Mouse (Mus musculus) forebrain, embryonic 11.5 days (tissue): ENCODE data around the gene Zmiz1. TPM values are rescaled to one million over a fixed set of nuclear protein-coding genes. Genes with fewer than 3 reads are reported as not detected.
A peak's percentile ranks its signal among the peaks of the same experiment; 100 is the strongest.

Experiments
- ATAC-seq: fragments of 200-750 bp; cut with Nextera tagmentation; replicated peaks from 2 replicates; pipeline ENCODE4 v1.8.0; 2017; ENCODE audit warnings: moderate TSS enrichment; ENCODE audit not compliant: low FRiP score
- DNase-seq: peaks from one replicate; pipeline ENCODE4 v3.0.0-alpha.2; 2017; ENCODE audit warnings: low spot score
- H3K27ac ChIP-seq: fragments of 300-500 bp; sonication (generic); 2 replicates; pipeline ENCODE4 v1.5.1; 2014; ENCODE audit warnings: low read depth, low read length
- H3K27me3 ChIP-seq: fragments of 300-500 bp; sonication (generic); 2 replicates; pipeline ENCODE4 v1.6.1; 2014; ENCODE audit warnings: mild to moderate bottlenecking, low read length, mixed read lengths; ENCODE audit not compliant: control insufficient read depth, insufficient read depth
- H3K36me3 ChIP-seq: fragments of 300-500 bp; sonication (generic); 2 replicates; pipeline ENCODE4 v1.6.1; 2014; ENCODE audit warnings: mild to moderate bottlenecking, low read length, moderate library complexity, mixed read lengths; ENCODE audit not compliant: control insufficient read depth, insufficient read depth
- H3K4me1 ChIP-seq: fragments of 300-500 bp; sonication (generic); replicated peaks from 2 replicates; pipeline ENCODE4 v1.6.1; 2014; ENCODE audit warnings: low read length, mixed read lengths; ENCODE audit not compliant: control insufficient read depth, insufficient read depth
- H3K4me2 ChIP-seq: fragments of 300-500 bp; sonication (generic); 2 replicates; pipeline ENCODE4 v1.6.1; 2014; ENCODE audit warnings: low read depth, mild to moderate bottlenecking, low read length, moderate library complexity, mixed read lengths; ENCODE audit not compliant: severe bottlenecking
- H3K4me3 ChIP-seq: fragments of 300-500 bp; sonication (generic); 2 replicates; pipeline ENCODE4 v1.5.1; 2014; ENCODE audit warnings: low read depth, low read length
- H3K9ac ChIP-seq: fragments of 300-500 bp; sonication (generic); 2 replicates; pipeline ENCODE4 v1.6.1; 2014; ENCODE audit warnings: low read length
- H3K9me3 ChIP-seq: fragments of 300-500 bp; sonication (generic); 2 replicates; pipeline ENCODE4 v1.6.1; 2016; ENCODE audit warnings: low read length, mixed read lengths; ENCODE audit not compliant: control insufficient read depth
- whole genome bisulfite sequencing: fragments of 180-500 bp; shearing (Covaris S2); extraction: QIAGEN DNeasy Blood & Tissue Kit; methylation state at CpG from one replicate; pipeline ENCODE4 v1.1.7; 2014; 5-methylcytosine and 5-hydroxymethylcytosine counted together
- polyA plus RNA-seq: library from polyadenylated mRNA; unstranded; fragments of >200 nt; fragmentation: Nextera tagmentation; extraction: Ambion mirVana; gene quantifications from 2 replicates; pipeline ENCODE4 v1.2.1, GENCODE M21; 2014

Gene Zmiz1
- polyA plus RNA-seq, 1 experiment from 2014 or later, result 71.2 TPM

DNA sequence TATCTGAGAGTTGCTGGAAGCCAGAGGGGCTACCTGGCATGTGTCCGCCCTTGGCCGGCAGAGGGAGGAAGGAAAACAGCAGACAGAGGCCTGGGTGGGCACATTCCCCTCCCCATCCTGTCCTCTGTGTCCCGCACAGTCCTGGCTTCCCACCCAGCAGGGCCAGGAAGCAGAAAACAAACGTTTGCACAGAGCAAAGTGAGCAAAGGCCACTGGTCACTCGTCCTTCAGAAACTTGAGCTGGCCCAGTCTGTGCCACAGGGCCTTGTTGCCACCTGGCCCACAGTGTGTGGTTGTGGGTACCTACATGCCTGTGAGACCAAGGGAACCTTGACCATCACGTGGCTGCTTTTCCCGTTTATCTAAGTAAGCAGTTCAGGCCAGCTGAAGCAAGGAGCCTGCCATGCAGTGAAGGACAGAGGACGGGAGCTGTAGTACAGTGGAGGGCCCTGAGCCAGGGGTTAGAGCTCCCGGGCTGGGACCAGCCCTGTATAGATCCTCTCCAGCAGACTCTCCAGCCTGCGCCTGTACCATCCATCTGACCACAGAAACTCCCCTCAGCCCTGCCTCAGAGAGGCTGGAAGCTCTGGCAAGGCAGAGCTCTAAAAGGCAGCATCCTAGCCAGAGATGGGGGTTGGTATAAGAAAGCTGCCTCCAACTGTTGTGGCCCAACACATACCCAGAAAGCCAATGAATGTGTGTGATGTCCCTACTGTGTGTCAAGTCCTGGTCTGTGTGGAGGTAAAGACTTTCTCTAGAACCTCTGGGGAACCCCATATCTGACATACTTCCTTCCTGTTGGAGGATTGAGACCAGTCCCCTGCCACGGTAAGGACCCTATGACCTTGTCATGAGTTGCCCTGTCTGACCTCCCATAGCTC lies 64.5 kb downstream of the Zmiz1 start:
- WGBS, result 72% methylated on average over 11 of the region's 11 CpGs
- H3K9ac ChIP-seq, result no peak overlapping the region

DNA sequence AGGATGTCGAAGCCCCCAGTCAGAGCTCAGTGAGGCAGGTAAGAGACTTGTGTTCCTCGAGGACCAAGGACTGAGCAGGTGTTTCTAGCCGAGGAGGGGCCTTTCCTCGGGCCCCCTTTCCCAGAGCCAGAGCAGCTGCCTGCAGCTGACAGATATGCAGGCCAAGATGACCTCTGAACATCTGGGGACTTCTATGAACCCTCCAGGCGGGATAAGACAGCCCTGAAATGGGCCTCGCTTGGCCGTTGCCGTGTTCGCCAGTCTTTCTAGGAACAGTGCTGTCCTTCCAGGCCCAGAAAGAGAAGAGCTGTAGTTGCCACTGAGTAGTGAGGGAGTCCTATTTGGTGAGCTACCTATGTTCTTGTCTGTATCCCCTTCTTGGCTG lies 65.1 kb downstream of the Zmiz1 start:
- Histone ChIP-seq H3K36me3 (no peaks in the 10 kb centered on the region), H3K9me3 (no peaks in the 10 kb centered on the region), H3K4me1 (peaks cover 21% of the 10 kb centered on the region), H3K27ac (no peak overlapping the region), H3K9ac (no peak overlapping the region), H3K4me3 (no peak overlapping the region), H3K4me2 (no peak overlapping the region), H3K27me3 (no peaks in the 10 kb centered on the region)
- ATAC-seq, result no peak
- DNase-seq, result no peak
- 81% methylated on average over 9 of the region's 9 CpGs for WGBS

More for the DNA sequence above, 64.5 kb downstream of the Zmiz1 start:
- 0 out of 2 replicates have a peak overlapping the region, but pooled peaks have one; percentile 25 for H3K27ac ChIP-seq
- H3K9me3 ChIP-seq, result no peaks in the 10 kb centered on the region
- H3K4me3 ChIP-seq, result no peak overlapping the region
- peaks cover 23% of the 10 kb centered on the region for H3K4me1 ChIP-seq
- no peak for ATAC-seq
- no peaks in the 10 kb centered on the region; the same call in 1 of the 2 replicates for H3K36me3 ChIP-seq
- DNase-seq, result no peak
- no peak overlapping the region for H3K4me2 ChIP-seq
- H3K27me3 ChIP-seq, result no peaks in the 10 kb centered on the region

DNA sequence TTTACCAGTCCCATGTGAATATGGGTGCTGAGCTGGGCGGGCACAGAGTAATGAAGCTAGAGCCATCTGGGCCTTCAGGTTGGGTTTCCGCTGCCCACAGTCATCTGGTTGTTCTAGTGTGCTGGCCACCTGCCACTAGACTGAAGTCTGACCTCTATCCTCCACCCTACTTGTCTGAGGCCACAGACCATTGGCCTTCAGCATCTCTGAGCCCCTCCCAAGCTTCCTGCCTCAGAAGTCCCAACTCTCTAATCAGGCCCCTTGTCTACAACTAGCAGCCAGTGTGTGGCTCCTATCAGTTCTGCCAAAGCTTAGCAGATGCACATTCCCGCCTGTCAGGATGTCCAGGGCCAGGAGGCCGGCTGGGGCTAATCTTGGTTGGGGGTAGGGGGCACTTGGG lies 65.9 kb downstream of the Zmiz1 start:
- no peak for DNase-seq
- Histone ChIP-seq H3K4me1 (peaks cover 14% of the 10 kb centered on the region), H3K4me3 (no peak overlapping the region), H3K36me3 (no peaks in the 10 kb centered on the region), H3K9ac (no peak overlapping the region), H3K4me2 (no peak overlapping the region), H3K27ac (no peak overlapping the region), H3K27me3 (no peaks in the 10 kb centered on the region), H3K9me3 (no peaks in the 10 kb centered on the region)
- 90% methylated on average over 4 of the region's 4 CpGs for WGBS
- no peak for ATAC-seq

DNA sequence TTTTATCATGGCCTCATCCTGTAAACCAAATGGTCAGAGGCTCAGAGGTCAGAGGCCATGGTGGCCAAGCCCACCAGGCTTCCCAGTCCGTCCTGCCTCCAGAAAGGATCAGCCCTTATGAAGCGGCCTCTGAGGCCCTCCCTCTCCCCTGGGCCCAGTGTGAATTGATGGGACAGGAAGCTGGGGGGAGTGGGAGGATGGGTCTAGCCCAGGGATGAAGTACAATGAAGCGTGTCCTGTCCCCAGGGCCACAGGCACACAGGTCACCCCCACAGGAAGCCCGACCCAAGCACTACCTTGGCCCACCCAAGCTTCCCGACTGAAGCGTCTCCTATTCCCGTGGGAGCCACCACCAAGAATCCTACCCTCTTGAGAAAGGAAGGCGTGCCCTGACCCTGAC lies 66.7 kb downstream of the Zmiz1 start:
- H3K27ac ChIP-seq, result no peak overlapping the region

DNA sequence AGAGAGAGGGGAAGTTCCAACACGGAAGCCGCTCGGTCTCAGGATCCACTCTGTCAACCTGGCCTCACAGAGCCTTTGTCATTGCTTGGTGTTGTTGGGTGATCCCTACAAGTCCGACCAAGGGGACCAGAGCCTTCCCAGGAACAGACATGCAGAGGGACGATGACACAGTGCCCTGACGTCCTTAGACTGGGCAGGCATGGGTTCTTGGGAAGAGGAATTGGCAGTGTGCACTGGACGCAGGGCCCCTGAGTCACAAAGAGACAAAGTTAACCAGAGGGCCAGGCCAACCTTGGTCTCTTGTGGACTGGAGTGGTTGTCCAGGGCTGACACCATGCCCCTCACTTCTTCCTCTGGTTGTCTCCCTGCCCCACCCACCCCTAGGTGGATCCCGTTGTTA lies 67.9 kb downstream of the Zmiz1 start:
- WGBS, result 90% methylated on average over 8 of the region's 8 CpGs
- H3K4me2 ChIP-seq, result no peak overlapping the region
- no peak overlapping the region for H3K4me3 ChIP-seq
- no peak for ATAC-seq
- no peaks in the 10 kb centered on the region for H3K36me3 ChIP-seq
- H3K27me3 ChIP-seq, result no peaks in the 10 kb centered on the region
- H3K9me3 ChIP-seq, result no peaks in the 10 kb centered on the region
- no peak overlapping the region for H3K27ac ChIP-seq
- no peak for DNase-seq
- H3K9ac ChIP-seq, result no peak overlapping the region
- H3K4me1 ChIP-seq, result no peaks in the 10 kb centered on the region; the same call in 1 of the 2 replicates

More for the DNA sequence above, 66.7 kb downstream of the Zmiz1 start:
- H3K4me1 ChIP-seq, result peaks cover 7% of the 10 kb centered on the region
- no peak overlapping the region for H3K9ac ChIP-seq
- no peak overlapping the region for H3K4me2 ChIP-seq
- WGBS, result 80% methylated on average over 8 of the region's 8 CpGs
- H3K27me3 ChIP-seq, result no peaks in the 10 kb centered on the region
- H3K4me3 ChIP-seq, result no peak overlapping the region
- no peak for DNase-seq
- no peak for ATAC-seq
- H3K9me3 ChIP-seq, result no peaks in the 10 kb centered on the region
- no peaks in the 10 kb centered on the region for H3K36me3 ChIP-seq

DNA sequence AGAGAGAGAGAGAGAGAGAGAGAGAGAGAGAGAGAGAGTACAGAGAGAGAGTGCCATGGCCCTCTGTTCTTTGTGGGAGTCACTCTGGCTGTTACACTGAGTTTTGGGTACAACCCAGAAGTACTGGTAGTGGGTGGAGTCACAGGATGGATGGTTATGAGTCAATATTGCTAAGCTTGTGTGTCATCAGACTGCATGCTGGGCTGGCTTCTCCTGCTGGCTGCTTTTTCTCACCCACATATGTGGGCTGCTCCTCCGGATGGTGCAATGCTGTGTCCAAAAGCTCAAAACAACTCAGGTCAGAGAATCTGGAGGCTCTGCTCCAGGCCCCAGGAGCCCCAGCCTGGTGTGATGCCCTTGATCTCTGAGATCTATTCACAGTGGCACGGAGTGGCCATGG lies 68.3 kb downstream of the Zmiz1 start:
- DNase-seq, result no peak
- Histone ChIP-seq H3K36me3 (no peaks in the 10 kb centered on the region), H3K9me3 (no peaks in the 10 kb centered on the region), H3K4me2 (no peak overlapping the region), H3K4me1 (no peaks in the 10 kb centered on the region; the same call in 1 of the 2 replicates), H3K4me3 (no peak overlapping the region), H3K27ac (no peak overlapping the region), H3K27me3 (no peaks in the 10 kb centered on the region), H3K9ac (no peak overlapping the region)
- WGBS, result 88% methylated on average over 2 of the region's 2 CpGs
- no peak for ATAC-seq

DNA sequence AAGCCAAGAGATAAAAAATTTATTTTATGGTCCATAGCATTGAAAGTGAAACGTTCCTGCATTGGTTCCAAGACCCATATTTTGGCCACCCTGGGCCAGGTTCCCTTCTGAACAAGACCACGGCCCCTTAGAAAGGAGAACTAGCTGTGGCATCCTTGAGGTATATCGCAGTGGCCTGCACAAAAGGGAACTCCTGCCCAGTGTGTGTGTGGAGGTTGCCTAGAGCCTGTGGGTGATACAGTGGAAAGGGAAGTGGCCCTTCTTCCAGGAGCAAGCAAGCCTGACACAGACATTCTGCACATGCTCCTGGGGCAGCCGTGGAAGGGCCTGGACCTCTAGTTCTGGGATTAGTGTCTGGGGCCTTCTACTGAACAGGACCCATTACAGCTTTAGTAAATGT lies 71.4 kb downstream of the Zmiz1 start:
- Histone ChIP-seq H3K9me3 (no peaks in the 10 kb centered on the region), H3K4me3 (no peak overlapping the region), H3K36me3 (no peaks in the 10 kb centered on the region; the same call in 1 of the 2 replicates), H3K4me1 (no peaks in the 10 kb centered on the region), H3K9ac (no peak overlapping the region), H3K27me3 (no peaks in the 10 kb centered on the region), H3K27ac (no peak overlapping the region), H3K4me2 (no peak overlapping the region)
- ATAC-seq (no peak), DNase-seq (no peak)
- WGBS, result 94% methylated on average over 4 of the region's 4 CpGs

DNA sequence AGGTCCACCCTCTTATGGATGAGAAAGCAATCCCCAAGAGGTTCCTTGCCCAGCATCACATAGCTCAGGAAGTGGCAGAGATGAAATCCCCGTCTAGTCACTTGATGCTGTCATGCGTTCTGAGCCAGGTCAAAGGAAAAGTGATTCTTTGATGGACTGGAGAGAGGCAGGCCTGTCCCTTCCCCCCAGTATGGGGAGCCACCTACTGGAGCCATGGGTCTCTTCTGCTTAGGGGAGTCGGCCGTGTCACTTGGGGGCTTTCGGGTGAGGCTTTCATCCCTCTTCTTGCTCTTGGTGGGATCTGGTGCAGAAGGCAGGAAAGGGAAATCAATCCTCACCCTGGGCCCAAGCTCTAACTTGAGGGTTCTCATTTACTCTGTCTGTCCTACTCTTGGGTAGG lies 71.8 kb downstream of the Zmiz1 start:
- no peak for ATAC-seq
- H3K4me2 ChIP-seq, result no peak overlapping the region
- no peaks in the 10 kb centered on the region; the same call in 1 of the 2 replicates for H3K36me3 ChIP-seq
- no peaks in the 10 kb centered on the region for H3K27me3 ChIP-seq
- H3K4me1 ChIP-seq, result no peaks in the 10 kb centered on the region
- H3K27ac ChIP-seq, result no peak overlapping the region
- H3K4me3 ChIP-seq, result no peak overlapping the region
- WGBS, result 72% methylated on average over 5 of the region's 5 CpGs
- H3K9ac ChIP-seq, result no peak overlapping the region
- no peak for DNase-seq
- H3K9me3 ChIP-seq, result no peaks in the 10 kb centered on the region

DNA sequence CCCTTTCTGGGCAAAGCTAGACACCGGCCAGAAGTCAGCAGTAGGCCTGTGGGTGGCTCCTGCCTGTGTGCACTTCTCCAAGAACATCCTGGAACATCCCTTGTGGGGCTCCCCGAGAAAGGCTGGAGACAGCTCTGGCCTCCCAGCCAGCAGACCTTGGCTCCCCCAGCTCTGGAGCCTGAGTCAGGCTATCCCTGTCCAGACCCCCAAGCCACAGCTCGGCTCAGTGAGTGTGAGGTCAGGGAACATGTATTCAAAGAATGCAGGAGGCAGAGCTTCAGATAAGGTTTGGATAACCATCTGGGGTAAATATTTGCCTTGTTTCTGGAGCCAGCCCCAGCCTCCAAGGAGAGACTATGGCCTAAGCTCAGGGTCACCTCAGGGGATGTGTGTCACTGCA lies 74.0 kb downstream of the Zmiz1 start:
- no peaks in the 10 kb centered on the region for H3K27me3 ChIP-seq
- WGBS, result 81% methylated on average over 3 of the region's 3 CpGs
- H3K27ac ChIP-seq, result no peak overlapping the region

More for the DNA sequence above, 74.0 kb downstream of the Zmiz1 start:
- Histone ChIP-seq H3K9ac (no peak overlapping the region), H3K36me3 (peaks cover 3% of the 10 kb centered on the region), H3K4me2 (no peak overlapping the region), H3K4me1 (no peaks in the 10 kb centered on the region), H3K9me3 (no peaks in the 10 kb centered on the region), H3K4me3 (no peak overlapping the region)
- DNase-seq (no peak), ATAC-seq (no peak)
